Mouse (Mus musculus): ENCODE results near the gene Esrrg.

GRCm38 (mm10) chr1:187999121-187999520, 390.5 kb downstream of the Esrrg start:
- TF ChIP-seq CTCF (IDR thresholded peaks at IDR 0.05; ENCODE audit: low read depth, low read length) (no peak), GATA1 (IDR thresholded peaks at IDR 0.05; ENCODE audit: borderline replicate concordance, low read length) (no peak), GATA2 (IDR thresholded peaks at IDR 0.05; ENCODE audit: borderline replicate concordance, low read depth, low read length) (no peak)
